Mouse (Mus musculus) CH12.LX (cell line): ENCODE results near the gene Nptn.

Source experiments
- BHLHE40 ChIP-seq: IDR thresholded peaks from 2 replicates; pipeline ENCODE4 v1.6.1; 2011; ENCODE audit warnings: mild to moderate bottlenecking, low read depth, low read length, improper control_type of control experiment
- CHD1 ChIP-seq: IDR thresholded peaks from 2 replicates; pipeline ENCODE4 v1.6.1; 2012; ENCODE audit warnings: low read depth, low read length, improper control_type of control experiment, inconsistent platforms
- CHD2 ChIP-seq: IDR thresholded peaks from 2 replicates; pipeline ENCODE4 v1.6.1; 2011; ENCODE audit warnings: low read length, improper control_type of control experiment
- CTCF ChIP-seq, 2 experiments: IDR thresholded peaks in 1 of 2; conservative IDR thresholded peaks in 1 of 2; 2 replicates each; pipeline ENCODE4 v1.5.1; 2011 to 2012; ENCODE audit warnings: low read depth in 2 of 2, low read length in 2 of 2, improper control_type of control experiment in 1 of 2, inconsistent platforms in 1 of 2, mild to moderate bottlenecking in 1 of 2, moderate library complexity in 1 of 2
- ELF1 ChIP-seq: IDR thresholded peaks from 2 replicates; pipeline ENCODE4 v1.6.1; 2014; ENCODE audit warnings: low read depth, mild to moderate bottlenecking, inconsistent platforms, low read length, improper control_type of control experiment
- EP300 ChIP-seq: IDR thresholded peaks from 2 replicates; pipeline ENCODE4 v1.6.1; 2011; ENCODE audit warnings: low read length, improper control_type of control experiment
- JUN ChIP-seq: IDR thresholded peaks from 2 replicates; pipeline ENCODE4 v1.6.1; 2011; ENCODE audit warnings: low read depth, mild to moderate bottlenecking, low read length, improper control_type of control experiment, moderate library complexity; ENCODE audit not compliant: insufficient read depth
- MAX ChIP-seq: IDR thresholded peaks from 2 replicates; pipeline ENCODE4 v1.6.1; 2011; ENCODE audit warnings: low read length, improper control_type of control experiment
- POLR2A ChIP-seq: IDR thresholded peaks from 2 replicates; pipeline ENCODE4 v1.6.1; 2011; ENCODE audit warnings: low read depth, mild to moderate bottlenecking, improper control_type of control experiment, low read length
- USF2 ChIP-seq: conservative IDR thresholded peaks from 2 replicates; pipeline ENCODE4 v1.6.1; 2011; ENCODE audit warnings: low read depth, low read length, improper control_type of control experiment
- ZC3H11A ChIP-seq: IDR thresholded peaks from 2 replicates; pipeline ENCODE4 v1.6.1; 2012; ENCODE audit warnings: low read depth, mild to moderate bottlenecking, inconsistent platforms, low read length, improper control_type of control experiment

GRCm38 (mm10) chr9:58648406-58649264 lies 66.6 kb downstream of the Nptn start:
- TF ChIP-seq JUN (no peak), CTCF (conservative IDR thresholded peaks at IDR 0.05 in 1 of 2, IDR thresholded peaks at IDR 0.05 in 1 of 2; ENCODE audit: low read depth in 2 of 2, low read length in 2 of 2) (no peak), EP300 (no peak), POLR2A (no peak), BHLHE40 (no peak), ELF1 (no peak), USF2 (no peak), CHD1 (no peak), CHD2 (no peak), ZC3H11A (no peak), MAX (no peak)
